Mouse (Mus musculus) kidney, adult 2 months (tissue): ENCODE results near the gene Cdt1.

ENCODE experiments used
- CTCF ChIP-seq: fragments of 200-500 bp; conservative IDR thresholded peaks from 2 replicates; pipeline ENCODE4 v1.5.1; 2011; ENCODE audit warnings: low read depth, mild to moderate bottlenecking, control low read depth, low read length, moderate library complexity, mixed read lengths; ENCODE audit not compliant: insufficient read depth, insufficient read length
- POLR2A ChIP-seq: fragments of 200-500 bp; IDR thresholded peaks from one replicate; pipeline ENCODE4 v1.6.1; 2011; ENCODE audit warnings: low read depth, low read length, control low read depth

- no peak for TF ChIP-seq POLR2A
- no peak for TF ChIP-seq CTCF
Observed at GRCm38 (mm10) chr8:122605367-122605766, 37.6 kb downstream of the Cdt1 start.
